Mouse (Mus musculus) telencephalon, adult 2 months (tissue): ENCODE measurements around the gene Rnf40.

Source experiments
- DNase-seq: peaks from one replicate; pipeline ENCODE4 v3.0.0-alpha.2; 2011; ENCODE audit warnings: low read depth, low spot score

The Rnf40 gene

DNA sequence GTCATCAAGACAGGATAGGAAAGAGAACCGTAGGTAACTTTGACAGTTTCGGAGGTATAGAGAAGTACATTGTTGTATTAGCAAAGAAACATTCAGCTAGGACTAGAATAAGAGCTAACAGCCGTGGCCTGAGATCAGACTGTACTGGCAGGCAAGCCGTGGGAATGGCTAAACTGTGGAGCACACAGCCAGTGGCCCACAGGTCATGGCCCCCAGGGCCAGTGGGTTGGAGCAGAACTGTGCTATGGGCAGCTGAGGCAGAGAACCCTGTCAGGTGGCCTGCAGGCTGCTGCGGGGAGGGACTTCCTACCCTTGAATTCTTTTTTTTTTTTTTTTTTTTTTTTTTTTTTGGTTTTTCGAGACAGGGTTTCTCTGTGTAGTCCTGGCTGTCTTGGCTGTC, 60.6 kb downstream of the Rnf40 start:
- no peak for DNase-seq

DNA sequence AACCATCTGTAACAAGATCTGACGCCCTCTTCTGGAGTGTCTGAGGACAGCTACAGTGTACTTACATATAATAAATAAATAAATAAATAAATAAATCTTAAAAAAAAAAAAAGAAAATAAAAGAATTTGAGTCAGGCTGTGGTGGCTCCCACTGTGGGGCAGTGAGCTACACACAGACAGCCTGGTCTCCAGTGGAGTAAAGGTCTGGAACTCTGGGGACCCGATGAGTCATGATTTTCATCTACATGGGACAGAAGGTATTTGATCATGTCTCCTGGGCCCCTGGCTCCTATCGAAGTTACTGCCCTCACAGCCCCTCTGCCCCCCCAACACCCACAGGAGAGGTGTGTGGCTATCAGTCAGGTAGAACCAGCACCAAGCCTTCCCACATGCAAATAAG, 63.1 kb downstream of the Rnf40 start:
- DNase-seq: no peak

DNA sequence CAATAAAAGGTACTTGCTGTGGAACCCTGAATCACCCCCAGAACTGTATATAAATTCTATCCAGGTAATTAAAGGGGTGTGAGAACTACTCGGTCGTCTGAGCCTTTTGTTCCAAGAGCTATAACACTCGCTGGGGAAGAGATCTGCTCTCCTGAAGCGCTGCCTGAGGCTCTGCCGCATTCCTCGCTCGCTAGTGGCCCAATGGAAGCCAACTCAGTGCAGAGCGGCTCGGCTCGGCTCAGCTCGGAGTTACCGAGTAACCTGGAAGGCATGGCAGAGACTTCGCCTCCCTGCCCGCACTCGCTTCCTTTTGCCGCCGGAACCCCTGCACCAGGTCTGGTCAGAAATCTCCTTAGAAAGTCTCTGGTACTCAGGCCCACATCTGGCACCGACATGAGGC, 63.5 kb downstream of the Rnf40 start:
- DNase-seq: no peak

DNA sequence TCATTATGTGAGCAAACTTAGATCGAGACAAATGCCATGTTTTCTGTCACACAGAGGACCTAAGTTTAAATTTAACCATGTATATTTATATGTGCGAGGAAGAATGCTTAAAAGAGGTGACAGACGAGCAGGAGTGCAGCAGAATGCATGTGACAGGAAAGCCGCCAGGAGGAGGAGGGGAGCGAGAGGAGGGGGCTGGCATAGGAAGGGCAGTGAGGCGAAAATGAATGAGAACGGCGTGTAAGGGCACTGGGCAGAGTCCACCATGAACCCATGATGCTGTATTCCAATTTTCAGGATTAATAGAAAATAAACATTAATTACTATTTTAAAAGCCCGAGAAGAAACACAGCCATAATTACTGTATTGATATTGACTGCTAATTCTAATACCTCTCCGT, 65.8 kb downstream of the Rnf40 start:
- no peak for DNase-seq
